Mouse (Mus musculus) hindlimb bud, embryonic 11.5 days (tissue): ENCODE results near the gene Cmtm6.

Experiments
- DNase-seq: peaks from one replicate; pipeline ENCODE4 v3.0.0-alpha.2; 2012; ENCODE audit warnings: low read depth, low spot score; ENCODE audit errors: extremely low spot score

Gene Cmtm6

DNA sequence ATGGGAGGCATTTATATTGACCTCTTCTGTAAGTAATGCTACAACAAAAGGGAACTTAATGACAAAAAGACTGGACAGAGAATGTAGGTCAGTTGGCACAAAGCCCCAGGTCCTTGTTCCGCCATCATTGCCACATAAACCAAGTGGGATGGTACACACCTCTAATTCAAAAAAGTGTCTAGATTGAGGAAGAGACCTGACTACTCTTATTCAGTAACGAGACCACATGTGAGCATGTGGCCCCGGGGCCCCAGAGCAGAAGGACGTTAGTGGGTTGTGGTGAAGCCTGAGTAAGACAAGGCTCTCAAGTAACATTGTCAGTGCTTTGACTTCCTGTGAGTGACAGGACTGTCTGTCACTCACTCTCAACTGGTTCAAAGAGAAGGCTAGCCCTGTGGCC is 39.3 kb downstream of the Cmtm6 start:
- no peak for DNase-seq

DNA sequence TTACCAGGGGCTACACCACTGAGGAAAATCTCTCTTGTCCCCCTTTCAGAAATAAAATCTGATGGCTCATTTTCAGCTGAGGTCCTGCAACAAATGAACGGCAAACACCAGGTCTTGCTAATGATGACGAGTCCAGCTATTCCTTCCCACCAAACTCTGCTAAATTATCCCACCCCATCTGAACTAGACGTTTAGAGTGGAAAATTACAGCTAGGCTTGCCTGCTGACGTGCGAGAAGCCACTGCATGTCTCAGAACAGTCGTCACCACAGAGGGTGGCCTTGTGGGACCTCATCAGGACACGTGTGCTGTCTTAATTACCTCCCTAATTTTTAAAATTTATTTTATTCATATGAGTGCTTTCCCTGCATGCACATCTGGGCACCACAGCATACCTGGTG is 40.6 kb downstream of the Cmtm6 start:
- DNase-seq: no peak

DNA sequence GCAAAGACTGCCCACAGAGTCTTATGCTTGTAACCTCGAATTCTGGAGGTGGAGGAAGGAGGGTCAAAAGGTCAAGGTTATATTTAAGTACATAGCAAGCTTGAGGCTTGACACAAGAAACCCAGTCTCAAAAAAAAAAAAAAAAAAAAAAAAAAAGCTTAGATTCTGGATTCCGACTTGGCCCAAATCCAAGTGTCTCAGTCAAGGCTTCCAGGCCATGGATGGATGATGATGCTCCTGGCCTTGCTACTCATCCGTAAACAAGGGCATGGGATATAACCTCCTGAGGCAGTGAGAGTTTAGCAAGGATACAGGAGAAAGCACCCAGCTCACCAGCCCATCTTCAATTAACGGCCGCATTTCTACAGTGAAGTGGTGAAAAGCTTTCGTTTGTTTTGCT is 43.7 kb downstream of the Cmtm6 start:
- no peak for DNase-seq

DNA sequence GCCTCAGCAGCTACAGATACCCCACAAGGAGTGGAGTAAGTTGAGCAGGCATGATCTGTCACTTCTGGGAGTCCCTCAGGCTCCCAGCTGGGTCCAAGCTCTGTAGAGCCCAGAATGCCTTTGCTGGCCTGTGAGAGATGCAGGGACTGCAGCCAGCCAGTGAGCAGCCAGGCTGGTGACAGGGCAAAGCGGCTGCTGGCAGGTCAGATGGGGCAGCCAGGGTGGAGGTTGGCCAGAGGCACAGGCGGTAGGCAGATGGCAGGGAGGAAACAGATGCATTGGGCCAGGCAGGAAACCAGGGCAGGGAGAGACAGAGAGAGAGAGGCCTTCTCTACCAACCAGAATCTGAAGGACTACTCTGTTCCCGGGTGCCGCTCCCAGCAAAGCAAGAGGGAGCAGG is 44.4 kb downstream of the Cmtm6 start:
- DNase-seq: no peak

DNA sequence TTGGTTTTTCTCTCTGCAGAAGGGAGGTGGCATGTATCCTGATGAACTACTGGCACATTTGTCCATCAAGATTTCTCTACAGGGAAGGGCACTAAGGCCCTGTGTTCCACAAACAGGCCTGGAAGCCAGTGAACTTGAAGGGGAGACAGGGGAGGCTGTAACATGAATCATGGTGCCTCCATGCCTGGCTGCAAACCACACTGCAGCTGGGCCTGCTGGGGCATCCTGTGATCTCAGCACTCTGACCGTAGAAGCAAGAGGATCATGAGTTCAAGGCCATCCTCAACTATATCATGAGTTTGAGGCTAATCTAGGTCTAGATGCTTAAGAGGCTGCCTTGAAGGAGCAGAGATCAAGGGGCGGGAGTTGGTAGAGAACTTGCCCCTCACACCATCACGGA is 45.4 kb downstream of the Cmtm6 start:
- DNase-seq: no peak

DNA sequence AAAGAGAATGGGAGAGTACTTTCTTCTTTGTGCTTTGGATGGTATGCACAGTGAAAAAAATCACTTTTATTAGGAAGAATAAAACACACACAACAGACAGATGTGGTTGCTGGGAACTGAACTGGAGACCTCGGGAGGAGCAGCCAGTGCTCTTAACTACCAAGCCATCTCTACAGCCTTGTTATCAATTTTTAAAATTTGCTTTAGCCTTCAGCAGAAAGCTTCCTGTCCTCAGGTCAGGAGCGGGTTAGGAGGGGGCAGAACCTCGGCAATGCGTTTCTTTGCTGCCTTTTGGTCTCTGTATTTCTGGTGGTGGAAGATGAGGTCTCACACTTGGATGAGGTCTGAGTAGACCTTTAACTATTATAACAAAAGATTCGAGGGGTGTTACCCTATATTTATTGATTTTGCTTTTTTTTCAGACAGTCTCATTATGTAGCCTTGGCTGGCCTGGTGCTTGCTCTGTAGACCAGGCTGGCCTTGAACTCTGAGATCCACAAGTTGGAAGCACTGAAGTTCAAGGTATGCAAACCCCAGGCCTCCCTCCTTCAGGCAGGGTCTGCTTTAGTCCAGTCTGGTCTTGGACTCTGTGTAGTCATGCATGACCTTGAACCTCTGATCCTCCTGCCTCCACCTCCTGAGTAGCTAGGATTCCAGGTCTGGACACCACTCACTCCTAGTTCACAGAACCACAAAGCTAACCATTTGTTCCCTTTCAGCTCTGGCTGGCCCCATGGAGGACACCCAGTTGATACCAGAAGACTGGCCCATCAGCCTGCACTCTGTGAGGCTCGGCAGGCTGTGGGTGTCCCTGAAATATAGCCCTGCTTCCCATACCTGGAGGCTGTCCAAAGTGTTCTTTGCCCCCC is 46.5 kb downstream of the Cmtm6 start:
- DNase-seq: no peak

DNA sequence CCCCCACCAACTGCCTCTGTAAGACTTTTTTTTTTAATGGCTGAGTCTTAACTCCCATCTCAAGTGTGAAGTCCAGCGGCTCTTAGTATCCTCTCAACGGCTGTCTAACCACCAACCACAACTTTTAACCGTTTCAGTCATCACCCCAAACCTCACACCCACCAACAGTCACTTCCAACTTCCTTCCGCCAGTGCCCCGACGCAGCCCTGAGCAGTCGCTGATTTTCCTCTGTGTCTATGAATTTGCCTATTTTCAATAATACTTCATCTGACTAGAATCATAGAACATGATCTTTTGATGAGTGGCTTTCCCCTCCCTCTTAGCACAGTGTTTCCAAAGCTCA is 47.1 kb downstream of the Cmtm6 start:
- no peak for DNase-seq

DNA sequence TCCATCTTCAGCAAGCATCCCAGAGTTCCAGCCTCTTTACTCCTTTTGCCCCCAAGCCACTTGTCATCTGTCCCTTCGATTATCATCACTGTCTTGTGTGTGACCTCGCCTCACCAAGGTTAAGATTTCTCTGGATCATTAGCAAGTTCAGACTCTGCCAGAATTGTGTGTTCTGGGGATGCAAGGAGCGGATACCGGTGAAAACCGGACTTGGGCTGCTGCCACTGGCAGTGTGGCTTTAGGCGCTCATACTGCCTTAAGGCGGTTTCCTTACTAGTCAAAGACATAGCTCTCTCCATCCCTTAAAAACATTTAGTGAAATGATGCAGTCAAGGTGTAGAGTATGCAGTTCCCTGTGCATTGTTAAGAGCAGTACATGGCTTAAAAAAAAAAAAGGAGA is 48.0 kb downstream of the Cmtm6 start:
- no peak for DNase-seq

DNA sequence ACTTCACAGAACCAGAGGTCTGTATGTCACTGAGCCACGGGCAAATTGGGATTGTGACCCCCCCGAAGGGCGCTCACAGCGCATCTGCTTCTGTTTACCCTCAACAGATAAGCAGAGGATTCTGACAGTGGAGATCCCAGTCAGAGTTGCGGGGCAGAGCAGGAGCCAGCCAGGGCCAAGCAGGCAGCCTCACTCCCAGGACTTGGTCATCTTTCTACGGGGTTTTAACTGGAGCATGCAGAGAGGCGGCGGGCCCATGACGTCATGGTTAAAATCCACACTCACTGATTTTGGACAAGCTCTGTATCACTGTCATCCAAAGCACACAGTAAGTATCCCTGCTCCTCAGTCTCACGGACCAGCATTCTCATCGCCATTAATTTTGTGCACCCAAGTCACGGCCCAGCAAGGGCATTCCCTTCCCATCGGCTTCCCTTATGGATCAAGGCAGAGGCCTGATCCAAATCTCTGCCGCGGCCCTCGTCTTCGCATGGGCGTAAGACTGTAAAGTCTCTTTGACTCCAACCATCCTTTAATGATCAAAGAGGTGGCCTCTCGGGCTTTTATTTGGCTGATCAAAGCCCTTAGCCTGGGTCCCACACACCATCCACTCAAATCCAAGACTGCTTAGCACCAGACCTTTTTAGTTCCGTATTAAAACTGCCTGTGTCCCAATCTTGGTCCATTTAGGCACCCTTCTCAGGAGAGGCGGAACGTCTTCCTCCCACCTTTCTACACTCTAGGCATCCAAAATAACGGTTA is 49.2 kb downstream of the Cmtm6 start:
- no peak for DNase-seq

DNA sequence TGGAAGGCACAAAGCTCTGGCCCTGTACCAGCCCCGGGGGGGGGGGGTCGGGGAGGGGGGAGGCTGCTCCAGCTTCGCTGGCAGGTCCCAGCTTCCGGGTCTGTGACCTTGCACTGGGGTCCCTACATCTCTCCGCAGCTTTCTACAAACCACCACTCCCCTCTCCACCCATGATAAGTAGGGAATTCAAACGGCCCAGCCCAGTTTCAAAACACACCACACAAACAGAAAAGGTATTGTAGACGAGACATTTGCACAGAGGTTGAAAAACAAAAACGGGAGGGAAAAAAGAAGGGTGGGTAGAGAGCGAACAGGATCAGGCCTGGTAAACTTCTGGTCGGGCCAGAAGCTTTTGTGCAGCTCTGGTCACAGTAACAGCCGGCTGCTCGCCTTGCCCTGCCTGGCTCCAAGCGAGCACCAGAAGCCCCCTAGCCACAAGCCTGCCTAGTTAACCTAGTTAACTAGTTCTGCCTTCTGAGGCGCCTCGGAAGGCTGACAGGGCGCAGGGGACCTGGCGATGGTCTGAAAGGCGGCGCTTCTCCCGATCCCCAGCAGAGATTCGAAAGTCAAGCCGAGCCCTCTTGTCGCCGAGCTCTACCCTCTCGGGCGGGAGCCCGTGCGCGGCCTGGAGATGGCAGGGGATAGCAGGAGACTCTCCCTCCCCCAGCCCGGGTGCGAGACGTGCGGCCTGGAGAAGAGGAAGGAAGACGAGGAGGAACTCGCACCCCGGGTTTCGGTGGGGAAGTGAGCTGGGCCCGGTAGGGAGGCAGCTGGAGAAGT is 50.0 kb downstream of the Cmtm6 start:
- no peak for DNase-seq

DNA sequence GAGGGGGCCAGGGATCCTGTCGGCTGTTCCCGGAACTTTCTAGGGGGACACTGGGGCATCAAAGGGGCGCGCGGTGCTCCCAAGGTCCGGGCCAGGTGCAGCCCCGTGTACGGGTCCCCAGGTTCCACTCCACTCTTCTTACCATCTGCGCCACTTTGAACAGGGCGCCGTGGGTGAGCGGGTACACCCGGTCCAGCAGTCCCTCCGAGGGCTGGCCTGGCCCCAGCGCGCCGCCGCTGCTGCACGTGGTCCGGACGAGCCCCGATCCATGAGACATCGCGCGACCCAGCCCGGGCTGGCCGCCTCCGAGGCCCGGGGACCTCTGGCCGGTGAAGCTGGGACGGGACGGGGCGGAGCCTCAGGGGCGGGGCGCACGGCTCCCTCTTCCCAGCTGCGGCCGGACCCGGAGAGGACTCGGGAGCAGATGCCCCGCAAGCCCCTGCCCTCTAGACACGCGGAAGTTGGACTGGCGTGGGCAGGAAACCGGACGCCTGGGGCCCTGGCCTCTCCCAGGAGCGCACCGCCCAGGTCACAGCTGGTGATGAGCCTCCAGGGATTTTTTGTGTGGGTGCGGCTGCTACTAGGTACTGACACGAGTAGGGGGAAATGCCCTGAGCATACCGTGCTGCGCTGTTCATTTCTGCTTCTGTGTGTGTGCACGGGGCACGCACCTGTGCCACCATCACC is 50.8 kb downstream of the Cmtm6 start, which contains the start of gene Cmtm7:
Gene Cmtm7 (minus strand): TSS at position 331 of the 687 bp plus-strand sequence.
- DNase-seq: no peak

DNA sequence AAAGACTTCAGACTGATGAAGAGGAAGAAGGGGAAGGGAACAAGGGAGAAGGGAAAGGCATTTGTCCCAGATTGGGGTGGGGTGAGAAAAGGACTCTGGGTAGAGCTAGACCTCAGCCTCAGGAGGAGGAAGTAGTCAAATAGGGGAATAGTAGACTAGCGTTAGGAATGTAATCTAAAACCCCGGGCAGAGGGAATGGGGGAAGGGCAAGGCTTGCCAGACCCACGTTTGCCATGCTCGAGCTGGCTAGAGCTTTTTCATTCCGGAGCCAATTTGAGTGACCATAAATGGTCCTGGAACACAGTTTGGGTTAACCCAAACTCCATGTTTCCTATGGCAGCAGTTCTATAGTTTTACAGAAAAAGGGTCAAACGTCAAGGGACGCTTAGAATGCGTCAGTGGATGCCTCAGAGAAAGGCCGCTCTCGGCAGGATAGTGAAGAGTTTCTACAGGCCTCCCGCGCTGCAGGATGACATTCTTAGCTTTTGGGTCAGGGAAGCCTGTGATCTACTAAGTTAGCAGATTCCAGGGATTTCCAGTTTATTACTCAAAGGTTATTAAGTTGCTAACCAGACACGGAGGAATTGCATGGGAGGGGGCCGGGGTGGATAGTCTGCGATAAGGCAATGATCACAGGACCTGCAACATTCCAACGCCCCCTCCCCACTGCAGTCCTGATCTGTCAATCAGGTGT is 54.7 kb downstream of the Cmtm6 start:
- DNase-seq: no peak

DNA sequence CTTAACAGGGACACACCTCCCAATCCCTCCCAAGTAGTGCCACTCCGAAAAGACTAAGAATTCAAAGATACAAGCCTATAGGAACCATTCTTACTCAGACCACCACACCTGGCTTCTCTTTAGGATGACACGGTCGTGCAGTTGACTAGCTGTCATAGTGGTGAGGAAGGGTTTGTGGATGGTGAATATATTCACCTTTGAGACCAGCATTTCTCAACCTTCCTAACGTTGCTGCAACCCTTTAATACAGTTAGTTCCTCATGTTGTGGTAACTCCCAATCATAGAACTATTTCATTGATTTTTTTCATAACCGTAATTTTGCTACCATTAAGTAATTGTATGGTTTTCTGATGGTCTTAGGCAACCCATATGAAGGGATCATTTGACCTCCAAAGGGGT is 56.2 kb downstream of the Cmtm6 start:
- no peak for DNase-seq

DNA sequence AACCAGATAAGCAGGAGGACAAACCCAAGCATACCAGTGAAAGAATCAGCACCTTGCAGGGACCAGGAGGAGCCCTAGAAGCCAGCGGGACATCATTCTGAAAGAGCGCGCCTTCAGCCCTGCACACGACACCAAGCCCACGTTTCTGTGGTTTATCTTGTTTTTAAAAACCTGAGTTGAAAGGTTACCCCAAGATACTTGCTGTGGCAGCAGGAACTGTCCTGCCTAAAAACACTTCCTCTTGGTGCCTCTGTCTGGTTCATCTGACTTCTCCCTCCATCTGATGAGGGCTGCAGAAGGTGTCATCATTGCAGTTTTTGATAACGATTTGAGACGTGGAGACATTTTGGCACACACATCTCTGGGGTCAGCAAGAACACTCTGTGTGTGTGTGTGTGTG is 56.8 kb downstream of the Cmtm6 start:
- DNase-seq: no peak

DNA sequence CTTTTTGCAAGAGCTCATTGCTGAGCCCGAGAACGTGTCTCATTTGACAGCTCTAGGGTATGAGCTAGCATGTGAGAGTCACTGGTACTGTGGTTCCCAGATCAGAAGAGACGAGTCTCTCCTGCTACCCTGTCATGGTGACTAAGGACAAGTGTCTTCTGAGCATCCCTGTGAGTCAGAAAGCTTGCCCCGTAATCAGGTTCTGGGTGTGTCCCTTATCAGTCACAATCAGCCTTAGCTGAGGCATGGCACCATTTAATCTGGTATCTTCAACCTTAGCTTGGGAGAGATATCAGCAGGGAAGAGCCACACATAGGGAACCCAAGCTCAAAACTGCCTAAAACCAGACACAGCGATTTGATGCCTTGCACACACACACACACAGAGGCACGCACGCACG is 57.8 kb downstream of the Cmtm6 start:
- DNase-seq: no peak

DNA sequence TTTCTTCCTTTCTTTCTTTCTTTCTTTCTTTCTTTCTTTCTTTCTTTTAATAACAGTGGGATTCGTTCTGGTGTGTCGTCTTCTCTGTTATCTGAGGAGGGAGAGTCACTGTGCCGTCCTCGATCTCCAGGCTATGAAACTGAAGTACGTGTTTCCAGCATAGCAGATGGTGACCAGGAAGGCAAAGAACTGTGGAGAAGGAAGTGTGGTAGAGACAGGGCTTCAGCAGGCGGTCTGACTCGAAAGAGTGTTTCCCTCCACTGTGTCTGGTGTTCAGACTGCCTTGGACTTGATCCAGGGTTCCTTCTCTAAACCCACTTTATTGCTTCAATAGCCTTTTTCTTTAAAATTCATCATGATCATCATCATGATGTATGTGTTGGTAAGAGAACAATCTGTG is 58.6 kb downstream of the Cmtm6 start:
- DNase-seq: no peak

DNA sequence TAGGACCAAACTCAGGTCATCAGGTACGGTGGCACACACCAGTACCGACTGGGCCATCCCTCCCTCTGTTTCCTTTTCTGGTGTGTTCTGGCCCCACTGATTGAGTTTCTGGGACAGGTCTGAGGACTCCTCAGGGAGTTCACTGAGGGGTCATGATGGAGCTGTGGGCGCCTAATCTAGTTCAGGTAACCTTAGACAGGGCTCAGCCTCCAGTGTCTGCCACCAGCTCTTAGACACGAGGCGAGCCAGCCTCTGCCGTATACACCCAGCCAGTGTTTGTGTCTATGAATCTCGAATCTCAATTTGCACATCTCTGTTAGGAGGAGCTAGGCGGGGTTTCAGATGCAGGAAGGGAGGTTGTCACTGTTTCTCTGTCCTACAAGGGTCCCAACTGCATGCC is 59.1 kb downstream of the Cmtm6 start:
- no peak for DNase-seq

DNA sequence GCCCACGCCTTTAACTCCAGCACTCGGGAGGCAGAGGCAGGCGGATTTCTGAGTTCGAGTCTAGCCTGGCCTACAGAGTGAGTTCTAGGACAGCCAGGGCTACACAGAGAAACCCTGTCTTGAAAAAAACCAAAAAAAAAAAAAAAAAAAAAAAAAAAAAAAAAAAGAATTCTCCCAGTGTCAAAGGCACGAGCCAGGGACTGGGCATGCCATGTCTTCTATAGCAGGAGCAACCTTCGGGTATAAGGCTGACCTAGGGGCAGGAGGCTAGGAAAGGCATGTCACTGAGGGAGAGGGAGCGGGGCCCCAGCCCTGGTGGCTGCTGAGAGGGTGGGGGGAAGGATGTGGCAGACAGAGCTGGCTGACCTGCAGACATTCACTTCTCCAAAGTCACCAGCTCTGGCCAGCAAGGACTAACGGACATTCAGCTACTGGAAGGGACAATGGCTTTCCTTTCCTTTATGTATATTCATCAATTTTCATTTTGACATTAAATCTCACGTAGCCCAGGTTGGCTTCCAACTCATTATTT is 62.9 kb downstream of the Cmtm6 start:
- no peak for DNase-seq

DNA sequence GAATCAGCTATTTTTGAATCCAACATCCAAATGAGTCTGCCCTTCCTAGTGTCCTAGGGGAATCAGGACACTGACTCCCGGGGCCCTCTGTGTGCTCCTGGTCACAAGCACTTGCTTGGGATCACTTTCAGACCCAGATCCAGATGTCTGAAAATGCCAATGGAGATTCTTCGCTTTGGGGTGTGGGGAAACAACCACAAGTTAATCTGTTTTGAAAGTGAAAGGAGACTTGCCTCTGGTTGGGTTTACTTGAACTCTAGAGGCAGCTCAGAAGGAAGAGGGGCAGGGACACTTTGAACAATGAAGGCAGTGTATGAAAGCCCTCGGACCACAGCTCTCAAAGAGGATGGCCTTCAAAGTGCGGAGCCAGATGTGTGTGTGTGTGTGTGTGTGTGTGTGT is 63.6 kb downstream of the Cmtm6 start:
- no peak for DNase-seq

DNA sequence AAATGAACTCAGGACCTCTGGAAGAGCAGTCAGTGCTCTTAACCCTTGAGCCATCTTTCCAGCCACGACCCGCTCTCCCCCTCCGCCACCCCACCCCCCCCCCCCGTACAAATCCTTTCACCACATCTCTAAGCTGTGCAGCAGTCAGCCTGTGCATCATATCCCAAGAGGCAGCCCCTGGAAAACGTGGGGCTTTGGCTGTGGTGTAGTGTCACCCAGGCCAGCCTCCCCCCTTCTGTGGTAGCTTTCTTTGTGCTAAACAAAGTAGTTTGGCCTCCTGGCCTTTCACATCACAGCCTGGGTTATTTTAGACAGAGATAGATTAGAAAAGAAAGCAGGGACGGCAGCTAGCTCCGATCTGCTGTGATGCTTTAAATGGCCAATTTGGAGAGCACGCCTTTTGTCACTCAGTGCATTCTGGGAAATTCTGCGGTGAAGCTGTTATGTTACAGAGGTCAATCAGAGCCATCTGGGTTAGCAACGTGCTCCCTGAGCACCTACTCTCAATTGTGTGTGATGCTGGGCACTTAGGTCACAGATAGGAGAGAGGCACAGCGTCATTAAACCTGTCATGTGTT is 65.6 kb downstream of the Cmtm6 start:
- no peak for DNase-seq
